Mouse (Mus musculus) liver, embryonic 14.5 days (tissue): ENCODE data around the gene Rtn3.
"Not testable (repeated sequence)": the region's sequence is repeated elsewhere in the genome, so short reads cannot be mapped to it uniquely, and the experiment has no call there.

Source experiments
- CTCF ChIP-seq: IDR thresholded peaks from 2 replicates; pipeline ENCODE4 v1.5.1; 2016; ENCODE audit warnings: antibody characterized with exemption, low read depth, control low read depth
- EP300 ChIP-seq: IDR thresholded peaks from 2 replicates; pipeline ENCODE4 v1.6.1; 2016; ENCODE audit warnings: antibody characterized with exemption, low read depth

GRCm38 (mm10) chr19:7396867-7397826, 85.9 kb downstream of the Rtn3 start:
- peak; percentile 52 for TF ChIP-seq CTCF
- TF ChIP-seq EP300 = not testable (repeated sequence)
